Mouse (Mus musculus) adrenal gland, postnatal 4 days (tissue): ENCODE measurements around the gene Vmn1r81. TPM values are rescaled to one million over a fixed set of nuclear protein-coding genes. Genes with fewer than 3 reads are reported as not detected.

Experiments
- DNase-seq, 2 experiments: peaks; one replicate each; pipeline ENCODE4 v3.0.0; 2021 to 2022; ENCODE audit warnings: low spot score in 2 of 2, mixed read lengths in 2 of 2
- long read RNA-seq, 2 experiments: library from polyadenylated mRNA; stranded (forward); transcript quantifications; one replicate each; pipeline ENCODE4 v2.0.0; 2021
- total RNA-seq, 2 experiments: library from RNA; stranded (reverse); gene quantifications; 2 replicates each; pipeline ENCODE4 v1.2.3; 2021

The Vmn1r81 gene
- total RNA-seq: not detected
- long read RNA-seq, experiment 1: 0 reads
- long read RNA-seq, experiment 2: 0 reads

DNA sequence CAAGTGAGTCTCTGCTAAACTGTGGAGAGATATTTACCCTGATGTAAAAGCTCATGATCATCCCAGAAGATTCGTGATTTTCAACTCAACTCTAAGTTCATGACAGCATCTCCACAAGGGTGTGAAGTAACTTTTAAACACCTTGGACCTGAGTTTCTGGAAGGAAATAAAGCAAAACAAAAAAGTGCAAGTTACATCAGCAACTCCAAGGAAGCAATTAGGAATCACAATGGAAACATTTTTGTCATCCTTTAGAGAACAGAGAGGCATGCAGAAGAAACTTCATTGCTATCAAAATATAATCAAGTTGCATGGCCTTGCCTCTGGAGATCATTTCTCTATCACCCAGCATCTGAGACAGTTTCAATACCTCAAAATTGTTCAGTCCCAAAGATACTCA is at the start of gene Vmn1r81:
Vmn1r81 (minus strand) TSS at position 101 of the 400 bp plus-strand sequence.
- no peak for DNase-seq

DNA sequence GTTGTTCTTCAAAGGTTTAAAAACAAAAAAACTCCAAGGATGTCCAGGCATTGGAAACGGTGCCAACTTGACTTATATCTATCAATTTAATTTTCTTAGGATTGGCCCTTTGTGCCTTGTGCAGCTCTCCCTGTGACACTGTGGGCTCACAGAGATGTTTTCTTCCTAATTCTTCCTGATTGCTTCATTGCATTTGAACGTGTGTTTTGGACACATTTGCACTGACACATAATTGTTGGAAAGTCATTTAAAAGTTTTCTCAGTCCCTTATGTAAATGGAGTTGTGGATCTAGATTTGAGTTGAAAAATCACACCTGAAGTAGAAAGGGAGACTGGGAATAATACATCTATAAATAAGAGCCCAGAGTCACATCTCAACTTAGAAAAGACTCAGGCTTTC is 32.1 kb upstream of the Vmn1r81 start, which contains the start of gene Vmn1r82:
Vmn1r82 (plus strand) TSS at position 301 of the 400 bp plus-strand sequence.
- DNase-seq: no peak

DNA sequence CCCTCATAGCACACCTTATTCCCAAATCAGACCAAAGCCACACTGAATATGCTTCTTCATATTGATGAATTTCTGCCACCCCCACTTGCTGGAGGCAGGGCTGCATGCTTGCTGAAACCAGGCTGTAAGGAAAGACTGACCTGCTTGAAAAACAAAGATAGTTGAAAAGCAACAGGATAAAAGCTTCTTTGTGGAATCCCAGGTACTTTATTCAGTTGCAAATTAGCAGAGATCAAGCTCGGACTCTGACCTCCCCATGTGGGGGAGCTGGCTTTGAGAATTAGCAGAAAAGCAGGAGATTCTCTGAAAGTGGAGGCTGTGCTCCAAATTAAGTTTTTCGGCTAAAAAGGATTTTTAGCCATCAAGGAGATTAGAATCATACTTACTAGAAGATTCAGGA is 63.9 kb downstream of the Vmn1r81 start:
- DNase-seq: no peak

Other genes with a start within 250 kb of the Vmn1r81 start
- gene Vmn1r77, start 231.5 kb downstream of the Vmn1r81 start, total RNA-seq: not detected
- gene Vmn1r78, start 118.0 kb downstream of the Vmn1r81 start, total RNA-seq: not detected
- gene Vmn1r79, start 97.0 kb downstream of the Vmn1r81 start, total RNA-seq: 1 to 10 TPM in 1 of 2 experiments, under 1 TPM in 1; 0.78 to 1.0 TPM
- not detected for gene Vmn1r80, start 79.0 kb downstream of the Vmn1r81 start, total RNA-seq
- gene Vmn1r82, start 32.2 kb upstream of the Vmn1r81 start, total RNA-seq: not detected
- not detected for gene Vmn1r83, start 61.2 kb upstream of the Vmn1r81 start, total RNA-seq
- gene Vmn1r84, start 101.0 kb upstream of the Vmn1r81 start, total RNA-seq: not detected
- gene Zfp551, start 154.5 kb upstream of the Vmn1r81 start, total RNA-seq: 1 to 10 TPM; 9.5 to 9.6 TPM
- 10 to 100 TPM; 22.6 to 24.5 TPM for gene Zfp606, start 210.0 kb upstream of the Vmn1r81 start, total RNA-seq
- gene 2900092C05Rik, start 244.2 kb upstream of the Vmn1r81 start, total RNA-seq: not detected